Mouse (Mus musculus): ENCODE data around the gene Ykt6. TPM values are rescaled to one million over a fixed set of nuclear protein-coding genes. Genes with fewer than 3 reads are reported as not detected.

Ykt6 gene
- polyA plus RNA-seq, 1 experiment, result 93.3 TPM

DNA sequence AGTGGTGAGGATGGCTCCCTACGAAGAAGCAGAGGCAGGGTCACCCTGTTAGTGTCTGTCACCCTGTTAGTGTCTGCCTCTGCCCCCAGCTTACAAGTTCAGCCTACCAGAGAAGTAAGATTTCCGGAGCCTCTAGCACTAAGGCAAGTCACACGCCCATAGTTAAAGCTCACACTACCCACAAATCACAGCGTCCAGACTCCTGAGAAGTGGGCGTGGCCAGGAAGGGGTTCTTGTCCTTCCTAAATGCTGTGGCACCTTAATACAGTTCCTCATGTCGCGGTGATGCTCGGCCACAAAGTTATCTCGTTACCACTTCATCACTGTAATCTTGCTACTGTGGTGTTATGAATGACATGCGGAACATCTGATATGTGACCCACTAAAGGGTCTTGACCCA, 32.6 kb downstream of the Ykt6 start:
- TF ChIP-seq MAX (IDR thresholded peaks at IDR 0.05) (no peak), MYOG (IDR thresholded peaks at IDR 0.05; ENCODE audit: control insufficient read depth, extremely low read depth, insufficient read length) (no peak), CTCF (IDR thresholded peaks at IDR 0.05; ENCODE audit: control insufficient read depth, insufficient read depth, insufficient read length) (no peak), MYOD1 (IDR thresholded peaks at IDR 0.05; ENCODE audit: control insufficient read depth, insufficient read length, low read depth) (no peak), CEBPB (IDR thresholded peaks at IDR 0.05; ENCODE audit: low read depth) (no peak), FOSL1 (IDR thresholded peaks at IDR 0.05; ENCODE audit: insufficient read depth, low read length, poor library complexity, severe bottlenecking) (no peak), USF1 (IDR thresholded peaks at IDR 0.05; ENCODE audit: low read depth) (no peak)
- Histone ChIP-seq H3K79me3 (ENCODE audit: low read depth) (no peaks in the 10 kb centered on the region), H3ac (ENCODE audit: control insufficient read depth, insufficient read length, low read depth) (no peak overlapping the region), H3K27me3 (ENCODE audit: control insufficient read depth, insufficient read depth, insufficient read length) (peaks cover 45% of the 10 kb centered on the region), H3K4me3 (ENCODE audit: insufficient read depth, poor library complexity, severe bottlenecking) (no peak overlapping the region), H3K79me2 (ENCODE audit: control insufficient read depth, insufficient read depth) (no peaks in the 10 kb centered on the region), H3K36me3 (ENCODE audit: control insufficient read depth, insufficient read depth) (no peaks in the 10 kb centered on the region)

DNA sequence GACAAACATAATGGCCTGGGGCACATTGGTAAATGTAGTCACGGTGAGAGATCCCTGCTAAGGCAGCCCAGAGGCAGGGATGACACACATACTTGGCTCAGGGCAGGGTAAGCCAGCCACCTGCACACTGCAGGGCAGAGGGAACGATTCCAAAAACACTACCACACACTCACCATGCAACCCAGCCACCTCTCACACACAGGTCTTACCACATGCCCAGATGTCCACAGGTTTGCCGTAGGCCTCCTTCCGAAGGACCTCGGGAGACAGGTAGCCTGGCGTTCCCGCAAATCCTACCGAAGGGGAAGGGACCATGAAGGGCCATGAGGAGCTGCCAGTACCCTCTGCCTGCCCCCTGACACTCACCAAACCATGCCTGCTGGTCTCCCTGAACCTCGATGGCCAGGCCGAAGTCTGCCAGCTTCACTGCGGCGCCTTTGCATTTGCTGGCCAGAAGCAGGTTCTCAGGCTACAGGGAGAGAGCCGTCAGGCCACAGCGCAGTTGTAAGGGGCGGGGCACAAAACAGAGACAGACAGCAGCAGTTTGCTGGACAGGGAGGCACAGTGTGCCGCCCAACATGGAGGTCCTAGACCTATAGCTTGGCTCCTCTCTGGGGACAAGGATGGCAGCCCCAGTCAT, 34.6 kb downstream of the Ykt6 start:
- Histone ChIP-seq H3K36me3 (ENCODE audit: control insufficient read depth, insufficient read depth) (no peaks in the 10 kb centered on the region), H3K79me2 (ENCODE audit: control insufficient read depth, insufficient read depth) (no peaks in the 10 kb centered on the region), H3ac (ENCODE audit: control insufficient read depth, insufficient read length, low read depth) (no peak overlapping the region), H3K79me3 (ENCODE audit: low read depth) (no peaks in the 10 kb centered on the region), H3K4me3 (ENCODE audit: insufficient read depth, poor library complexity, severe bottlenecking) (no peak overlapping the region), H3K27me3 (ENCODE audit: control insufficient read depth, insufficient read depth, insufficient read length) (peaks cover 42% of the 10 kb centered on the region)
- TF ChIP-seq CTCF (IDR thresholded peaks at IDR 0.05; ENCODE audit: control insufficient read depth, insufficient read depth, insufficient read length) (no peak), USF1 (IDR thresholded peaks at IDR 0.05; ENCODE audit: low read depth) (no peak), MYOD1 (IDR thresholded peaks at IDR 0.05; ENCODE audit: control insufficient read depth, insufficient read length, low read depth) (no peak), MYOG (IDR thresholded peaks at IDR 0.05; ENCODE audit: control insufficient read depth, extremely low read depth, insufficient read length) (no peak), MAX (IDR thresholded peaks at IDR 0.05) (no peak), CEBPB (IDR thresholded peaks at IDR 0.05; ENCODE audit: low read depth) (no peak), FOSL1 (IDR thresholded peaks at IDR 0.05; ENCODE audit: insufficient read depth, low read length, poor library complexity, severe bottlenecking) (no peak)

DNA sequence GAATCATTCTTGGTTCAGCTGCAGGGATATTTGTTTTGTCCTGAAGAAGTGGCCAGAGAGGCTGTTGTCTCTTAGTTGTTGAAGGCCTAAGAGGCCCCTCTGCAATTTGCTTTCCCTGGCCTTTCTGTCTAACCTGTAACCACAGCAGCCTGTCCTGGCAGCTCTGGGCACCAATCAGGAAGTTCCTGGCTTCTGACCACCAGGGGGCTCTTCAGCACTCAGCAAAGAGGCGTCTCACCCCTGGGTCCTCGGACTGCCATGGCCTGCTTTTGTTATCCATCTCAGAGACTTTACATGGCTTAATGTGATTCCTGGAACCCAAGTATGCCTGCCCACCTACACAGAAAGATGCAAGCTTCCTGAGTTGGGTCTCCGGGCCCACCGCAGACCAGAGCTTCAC, 35.4 kb downstream of the Ykt6 start:
- Histone ChIP-seq H3ac (ENCODE audit: control insufficient read depth, insufficient read length, low read depth) (no peak overlapping the region), H3K36me3 (ENCODE audit: control insufficient read depth, insufficient read depth) (no peaks in the 10 kb centered on the region), H3K27me3 (ENCODE audit: control insufficient read depth, insufficient read depth, insufficient read length) (peaks cover 37% of the 10 kb centered on the region), H3K4me3 (ENCODE audit: insufficient read depth, poor library complexity, severe bottlenecking) (no peak overlapping the region), H3K79me2 (ENCODE audit: control insufficient read depth, insufficient read depth) (no peaks in the 10 kb centered on the region), H3K79me3 (ENCODE audit: low read depth) (no peaks in the 10 kb centered on the region)
- TF ChIP-seq FOSL1 (IDR thresholded peaks at IDR 0.05; ENCODE audit: insufficient read depth, low read length, poor library complexity, severe bottlenecking), result no peak
- TF ChIP-seq USF1 (IDR thresholded peaks at IDR 0.05; ENCODE audit: low read depth), result no peak
- peak; percentile 47 for TF ChIP-seq CTCF (IDR thresholded peaks at IDR 0.05; ENCODE audit: control insufficient read depth, insufficient read depth, insufficient read length)

DNA sequence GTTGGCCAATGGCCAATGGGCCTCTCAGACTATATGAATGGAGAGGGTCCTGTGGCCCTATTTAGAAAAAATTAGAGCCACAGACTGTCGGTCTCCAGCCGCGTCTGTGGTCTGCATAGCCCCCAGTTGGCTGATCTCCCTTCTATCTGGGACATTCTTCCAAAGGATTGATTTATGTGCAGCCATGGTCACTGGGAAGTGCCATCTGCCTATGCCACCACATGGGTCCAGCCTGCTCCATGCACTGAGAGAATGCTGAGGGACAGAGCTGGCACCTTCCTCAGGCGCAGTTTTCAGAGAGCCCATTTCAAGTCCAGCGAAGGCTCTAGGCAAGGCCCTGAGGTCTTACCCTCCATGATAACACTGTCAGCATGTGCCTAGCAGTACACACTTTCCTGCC, 38.7 kb downstream of the Ykt6 start:
- peaks cover 13% of the 10 kb centered on the region for H3K27me3 ChIP-seq (ENCODE audit: control insufficient read depth, insufficient read depth, insufficient read length)
- no peak overlapping the region for H3K4me3 ChIP-seq (ENCODE audit: insufficient read depth, poor library complexity, severe bottlenecking)
- TF ChIP-seq MYOG (IDR thresholded peaks at IDR 0.05; ENCODE audit: control insufficient read depth, extremely low read depth, insufficient read length) (no peak), CEBPB (IDR thresholded peaks at IDR 0.05; ENCODE audit: low read depth) (no peak), CTCF (IDR thresholded peaks at IDR 0.05; ENCODE audit: control insufficient read depth, insufficient read depth, insufficient read length) (no peak)
- no peak overlapping the region for H3ac ChIP-seq (ENCODE audit: control insufficient read depth, insufficient read length, low read depth)
- H3K36me3 ChIP-seq (ENCODE audit: control insufficient read depth, insufficient read depth), result no peaks in the 10 kb centered on the region
- H3K79me2 ChIP-seq (ENCODE audit: control insufficient read depth, insufficient read depth), result no peaks in the 10 kb centered on the region
- H3K79me3 ChIP-seq (ENCODE audit: low read depth), result no peaks in the 10 kb centered on the region

DNA sequence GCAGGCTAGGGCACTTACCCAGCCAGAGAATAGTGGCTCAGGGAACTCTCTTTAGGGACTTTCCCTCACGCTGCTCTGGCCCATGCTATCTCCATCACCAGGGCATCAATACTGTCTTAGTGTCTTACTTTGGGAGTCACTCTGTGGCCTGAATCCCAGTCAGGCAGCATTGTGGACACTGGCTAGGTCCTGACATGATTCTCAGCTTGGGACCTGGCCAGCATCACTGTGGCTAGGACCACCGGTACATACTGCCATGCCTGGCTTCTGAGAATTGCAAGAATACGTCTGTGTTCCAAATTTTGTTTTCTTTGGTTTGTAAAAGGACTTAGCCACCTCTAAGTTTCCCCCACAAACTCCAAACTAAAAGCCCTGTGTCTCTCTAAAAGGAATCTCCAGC, 39.4 kb downstream of the Ykt6 start:
- H3ac ChIP-seq (ENCODE audit: control insufficient read depth, insufficient read length, low read depth), result no peak overlapping the region
- peaks cover 13% of the 10 kb centered on the region for H3K27me3 ChIP-seq (ENCODE audit: control insufficient read depth, insufficient read depth, insufficient read length)
- H3K36me3 ChIP-seq (ENCODE audit: control insufficient read depth, insufficient read depth), result no peaks in the 10 kb centered on the region
- no peak overlapping the region for H3K4me3 ChIP-seq (ENCODE audit: insufficient read depth, poor library complexity, severe bottlenecking)
- no peaks in the 10 kb centered on the region for H3K79me3 ChIP-seq (ENCODE audit: low read depth)
- no peaks in the 10 kb centered on the region for H3K79me2 ChIP-seq (ENCODE audit: control insufficient read depth, insufficient read depth)
- no peak for TF ChIP-seq MAX (IDR thresholded peaks at IDR 0.05)
- no peak for TF ChIP-seq CEBPB (IDR thresholded peaks at IDR 0.05; ENCODE audit: low read depth)
- TF ChIP-seq FOSL1 (IDR thresholded peaks at IDR 0.05; ENCODE audit: insufficient read depth, low read length, poor library complexity, severe bottlenecking), result no peak
- TF ChIP-seq MYOD1 (IDR thresholded peaks at IDR 0.05; ENCODE audit: control insufficient read depth, insufficient read length, low read depth), result no peak
- no peak for TF ChIP-seq MYOG (IDR thresholded peaks at IDR 0.05; ENCODE audit: control insufficient read depth, extremely low read depth, insufficient read length)
- TF ChIP-seq USF1 (IDR thresholded peaks at IDR 0.05; ENCODE audit: low read depth), result no peak
- TF ChIP-seq CTCF (IDR thresholded peaks at IDR 0.05; ENCODE audit: control insufficient read depth, insufficient read depth, insufficient read length), result no peak

DNA sequence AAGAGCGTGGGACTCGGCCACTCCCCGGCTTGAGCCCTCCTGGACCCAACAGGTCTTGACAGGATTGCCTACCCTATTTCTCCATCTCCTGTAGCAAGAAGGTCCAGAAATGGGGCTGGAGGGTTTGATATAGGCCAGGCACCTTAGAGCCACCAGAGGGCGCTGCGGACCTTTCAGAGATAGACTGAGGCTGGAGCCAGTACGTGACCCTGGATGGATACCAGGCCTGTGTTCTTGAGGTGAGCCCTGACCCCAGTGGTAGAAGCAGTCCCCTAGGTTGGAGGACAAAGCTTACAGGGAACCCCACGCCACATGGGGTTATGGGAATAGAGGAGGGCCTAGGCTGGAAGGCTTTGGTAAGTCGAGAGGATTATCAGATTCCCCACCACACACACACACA, 40.5 kb downstream of the Ykt6 start:
- TF ChIP-seq MAX (IDR thresholded peaks at IDR 0.05) (no peak), CTCF (IDR thresholded peaks at IDR 0.05; ENCODE audit: control insufficient read depth, insufficient read depth, insufficient read length) (peak; percentile 79), MYOD1 (IDR thresholded peaks at IDR 0.05; ENCODE audit: control insufficient read depth, insufficient read length, low read depth) (no peak), CEBPB (IDR thresholded peaks at IDR 0.05; ENCODE audit: low read depth) (no peak)
- Histone ChIP-seq H3K36me3 (ENCODE audit: control insufficient read depth, insufficient read depth) (no peaks in the 10 kb centered on the region), H3K4me3 (ENCODE audit: insufficient read depth, poor library complexity, severe bottlenecking) (no peak overlapping the region), H3K79me2 (ENCODE audit: control insufficient read depth, insufficient read depth) (no peaks in the 10 kb centered on the region), H3K79me3 (ENCODE audit: low read depth) (no peaks in the 10 kb centered on the region), H3ac (ENCODE audit: control insufficient read depth, insufficient read length, low read depth) (no peak overlapping the region), H3K27me3 (ENCODE audit: control insufficient read depth, insufficient read depth, insufficient read length) (peaks cover 8% of the 10 kb centered on the region)

Measured in C2C12 (cell line).